Mouse (Mus musculus): Measurements from ENCODE around the gene Kcnt1. TPM values are rescaled to one million over a fixed set of nuclear protein-coding genes. Genes with fewer than 3 reads are reported as not detected.

Kcnt1 gene
- polyA plus RNA-seq, 1 experiment from 2014 or later, result 0.07 TPM

- Histone ChIP-seq H3K27ac (replicated peaks) (no peak overlapping the region), H3K4me3 (no peak overlapping the region), H3K9ac (no peak overlapping the region), H3K4me1 (peaks cover 12% of the 10 kb centered on the region), H3K9me3 (peaks cover 7% of the 10 kb centered on the region; the same call in 1 of the 2 replicates), H3K36me3 (no peaks in the 10 kb centered on the region), H3K27me3 (replicated peaks) (peaks cover 76% of the 10 kb centered on the region), H3K4me2 (no peak overlapping the region)
- ATAC-seq (ENCODE audit: extremely low read depth, insufficient number of reproducible peaks, low FRiP score, low TSS enrichment), result no peak
- WGBS, result 74% methylated on average over 2 of the region's 2 CpGs
Measured at GRCm38 (mm10) chr2:25878516-25878915, 15.0 kb downstream of the Kcnt1 start.

- H3K4me1 ChIP-seq, result peaks cover 12% of the 10 kb centered on the region
- 59% methylated on average over 4 of the region's 4 CpGs for WGBS
- no peak overlapping the region for H3K27ac ChIP-seq (replicated peaks)
- no peak for ATAC-seq (ENCODE audit: extremely low read depth, insufficient number of reproducible peaks, low FRiP score, low TSS enrichment)
- peaks cover 7% of the 10 kb centered on the region; the same call in 1 of the 2 replicates for H3K9me3 ChIP-seq
- H3K4me3 ChIP-seq, result no peak overlapping the region
- H3K27me3 ChIP-seq (replicated peaks), result peaks cover 72% of the 10 kb centered on the region
- H3K4me2 ChIP-seq, result no peak overlapping the region
- no peaks in the 10 kb centered on the region for H3K36me3 ChIP-seq
- H3K9ac ChIP-seq, result no peak overlapping the region
Measured at GRCm38 (mm10) chr2:25879061-25879460, 15.5 kb downstream of the Kcnt1 start.

- ATAC-seq (ENCODE audit: extremely low read depth, insufficient number of reproducible peaks, low FRiP score, low TSS enrichment), result no peak
- Histone ChIP-seq H3K4me2 (no peak overlapping the region), H3K9ac (no peak overlapping the region), H3K36me3 (no peaks in the 10 kb centered on the region), H3K4me1 (peaks cover 12% of the 10 kb centered on the region), H3K4me3 (no peak overlapping the region), H3K27me3 (replicated peaks) (peaks cover 52% of the 10 kb centered on the region), H3K9me3 (no peaks in the 10 kb centered on the region), H3K27ac (replicated peaks) (no peak overlapping the region)
- 32% methylated on average over 1 of the region's 1 CpGs for WGBS
Measured at GRCm38 (mm10) chr2:25882276-25882675, 18.7 kb downstream of the Kcnt1 start.

- ATAC-seq (ENCODE audit: extremely low read depth, insufficient number of reproducible peaks, low FRiP score, low TSS enrichment), result no peak
- Histone ChIP-seq H3K9me3 (no peaks in the 10 kb centered on the region), H3K27ac (replicated peaks) (no peak overlapping the region), H3K9ac (no peak overlapping the region), H3K4me3 (no peak overlapping the region), H3K4me2 (no peak overlapping the region), H3K36me3 (no peaks in the 10 kb centered on the region), H3K27me3 (replicated peaks) (peaks cover 33% of the 10 kb centered on the region), H3K4me1 (0 out of 2 replicates have a peak, but pooled peaks cover 4% of the 10 kb centered on the region)
- WGBS, result 73% methylated on average over 3 of the region's 3 CpGs
Measured at GRCm38 (mm10) chr2:25884756-25885155, 21.2 kb downstream of the Kcnt1 start.

GRCm38 (mm10) chr2:25887226-25887625 is 23.7 kb downstream of the Kcnt1 start:
- no peaks in the 10 kb centered on the region for H3K9me3 ChIP-seq
- H3K27me3 ChIP-seq (replicated peaks), result peaks cover 21% of the 10 kb centered on the region
- 0 out of 2 replicates have a peak, but pooled peaks cover 2% of the 10 kb centered on the region for H3K4me1 ChIP-seq
- ATAC-seq (ENCODE audit: extremely low read depth, insufficient number of reproducible peaks, low FRiP score, low TSS enrichment), result no peak
- no peaks in the 10 kb centered on the region for H3K36me3 ChIP-seq
- no peak overlapping the region for H3K27ac ChIP-seq (replicated peaks)
- H3K9ac ChIP-seq, result no peak overlapping the region
- no peak overlapping the region for H3K4me3 ChIP-seq
- H3K4me2 ChIP-seq, result no peak overlapping the region
- 46% methylated on average over 8 of the region's 8 CpGs for WGBS

DNA sequence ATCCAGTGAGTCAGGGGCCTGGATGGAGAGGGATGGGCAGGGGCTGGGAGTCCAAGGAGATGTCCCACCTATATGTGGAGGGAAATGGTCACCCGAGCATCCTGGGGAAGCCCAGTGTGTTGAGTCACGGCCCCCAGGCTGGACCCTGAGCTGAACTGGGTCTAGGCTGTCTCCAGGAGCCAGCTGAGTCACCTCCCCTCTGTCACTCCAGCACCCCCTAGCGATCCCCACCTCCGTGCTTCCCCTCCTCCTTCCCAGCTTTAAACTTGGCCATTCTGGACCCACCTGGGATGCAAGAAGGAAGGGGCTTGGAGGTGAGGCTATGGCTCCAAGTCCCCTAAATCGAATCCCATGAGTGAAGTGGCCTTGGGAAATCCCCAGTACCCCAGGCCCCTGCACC is 24.6 kb downstream of the Kcnt1 start:
- no peak overlapping the region for H3K27ac ChIP-seq (replicated peaks)
- peaks cover 21% of the 10 kb centered on the region for H3K27me3 ChIP-seq (replicated peaks)
- no peak overlapping the region for H3K4me2 ChIP-seq
- ATAC-seq (ENCODE audit: extremely low read depth, insufficient number of reproducible peaks, low FRiP score, low TSS enrichment), result no peak
- H3K4me3 ChIP-seq, result no peak overlapping the region
- no peaks in the 10 kb centered on the region for H3K36me3 ChIP-seq
- no peaks in the 10 kb centered on the region for H3K9me3 ChIP-seq
- no peak overlapping the region for H3K9ac ChIP-seq
- 44% methylated on average over 5 of the region's 5 CpGs for WGBS
- no peaks in the 10 kb centered on the region for H3K4me1 ChIP-seq

- WGBS, result 74% methylated on average over 7 of the region's 7 CpGs
- Histone ChIP-seq H3K27me3 (replicated peaks) (peaks cover 9% of the 10 kb centered on the region; the same call in 1 of the 2 replicates), H3K4me3 (no peak overlapping the region), H3K9ac (no peak overlapping the region), H3K27ac (replicated peaks) (no peak overlapping the region), H3K4me1 (no peaks in the 10 kb centered on the region), H3K9me3 (no peaks in the 10 kb centered on the region), H3K36me3 (no peaks in the 10 kb centered on the region), H3K4me2 (no peak overlapping the region)
- ATAC-seq (ENCODE audit: extremely low read depth, insufficient number of reproducible peaks, low FRiP score, low TSS enrichment), result no peak
Measured at GRCm38 (mm10) chr2:25892440-25892839, 28.9 kb downstream of the Kcnt1 start.

DNA sequence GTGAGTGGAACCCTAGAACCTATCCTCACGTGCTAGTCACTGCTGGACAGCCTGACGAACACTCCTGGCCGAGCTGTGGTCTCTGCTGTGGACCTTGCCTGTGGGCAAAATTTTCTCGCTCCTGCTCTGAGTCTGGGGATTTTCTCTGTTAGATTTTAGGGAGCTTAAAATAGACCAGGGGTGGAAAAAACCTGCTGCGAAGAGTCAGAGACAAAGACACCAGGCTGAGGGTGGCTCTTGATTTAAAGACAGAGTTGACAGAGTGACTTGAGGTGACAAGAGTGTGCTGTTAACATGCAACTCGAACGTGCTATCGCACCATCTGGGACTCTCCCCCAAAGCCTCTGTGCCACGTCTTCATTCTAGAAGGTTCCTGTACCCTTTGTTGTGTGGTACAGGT is 35.4 kb downstream of the Kcnt1 start:
- Histone ChIP-seq H3K4me3 (no peak overlapping the region), H3K36me3 (no peaks in the 10 kb centered on the region), H3K27ac (replicated peaks) (no peak overlapping the region), H3K27me3 (replicated peaks) (no peaks in the 10 kb centered on the region), H3K4me2 (no peak overlapping the region), H3K9me3 (no peaks in the 10 kb centered on the region), H3K4me1 (no peaks in the 10 kb centered on the region), H3K9ac (no peak overlapping the region)
- no peak for ATAC-seq (ENCODE audit: extremely low read depth, insufficient number of reproducible peaks, low FRiP score, low TSS enrichment)
- WGBS, result 56% methylated on average over 9 of the region's 9 CpGs

GRCm38 (mm10) chr2:25909872-25910271 is 46.3 kb downstream of the Kcnt1 start:
- Histone ChIP-seq H3K9ac (no peak overlapping the region), H3K9me3 (no peaks in the 10 kb centered on the region), H3K27ac (replicated peaks) (no peak overlapping the region), H3K4me3 (no peak overlapping the region), H3K27me3 (replicated peaks) (no peaks in the 10 kb centered on the region), H3K4me2 (no peak overlapping the region), H3K4me1 (no peaks in the 10 kb centered on the region), H3K36me3 (no peaks in the 10 kb centered on the region)
- ATAC-seq (ENCODE audit: extremely low read depth, insufficient number of reproducible peaks, low FRiP score, low TSS enrichment), result no peak
- WGBS, result 74% methylated on average over 12 of the region's 12 CpGs

- ATAC-seq (ENCODE audit: extremely low read depth, insufficient number of reproducible peaks, low FRiP score, low TSS enrichment), result no peak
- H3K9me3 ChIP-seq, result no peaks in the 10 kb centered on the region
- no peaks in the 10 kb centered on the region for H3K27me3 ChIP-seq (replicated peaks)
- H3K4me2 ChIP-seq, result no peak overlapping the region
- no peak overlapping the region for H3K27ac ChIP-seq (replicated peaks)
- WGBS, result 43% methylated on average over 2 of the region's 2 CpGs
- H3K9ac ChIP-seq, result no peak overlapping the region
- no peaks in the 10 kb centered on the region for H3K4me1 ChIP-seq
- no peak overlapping the region for H3K4me3 ChIP-seq
- H3K36me3 ChIP-seq, result no peaks in the 10 kb centered on the region
Measured at GRCm38 (mm10) chr2:25913247-25913646, 49.7 kb downstream of the Kcnt1 start.

DNA sequence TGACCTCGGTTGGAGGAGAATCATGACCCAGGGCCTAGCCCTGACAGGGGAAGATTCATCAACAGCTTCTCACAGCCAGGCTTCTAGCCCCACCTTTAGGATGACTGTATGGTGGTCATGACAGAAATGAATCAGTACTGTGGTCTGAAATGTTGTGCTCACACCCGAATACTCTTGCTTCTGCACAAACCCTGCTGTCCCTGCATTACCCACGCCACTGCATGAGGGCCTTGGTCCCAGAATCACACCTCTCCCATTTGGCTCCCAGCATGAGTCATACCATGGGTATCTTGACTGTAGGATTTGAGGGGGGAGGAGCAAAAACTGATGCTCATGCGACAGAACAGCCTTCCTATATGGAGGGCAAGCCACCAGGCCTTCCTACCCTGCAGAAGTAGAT is 50.7 kb downstream of the Kcnt1 start:
- ATAC-seq (ENCODE audit: extremely low read depth, insufficient number of reproducible peaks, low FRiP score, low TSS enrichment), result no peak
- Histone ChIP-seq H3K27ac (replicated peaks) (no peak overlapping the region), H3K4me2 (no peak overlapping the region), H3K27me3 (replicated peaks) (no peaks in the 10 kb centered on the region), H3K36me3 (no peaks in the 10 kb centered on the region), H3K9me3 (no peaks in the 10 kb centered on the region), H3K4me3 (no peak overlapping the region), H3K4me1 (no peaks in the 10 kb centered on the region), H3K9ac (no peak overlapping the region)
- WGBS, result 64% methylated on average over 4 of the region's 4 CpGs

- Histone ChIP-seq H3K9ac (no peak overlapping the region), H3K36me3 (no peaks in the 10 kb centered on the region), H3K4me3 (no peak overlapping the region), H3K9me3 (no peaks in the 10 kb centered on the region), H3K4me1 (no peaks in the 10 kb centered on the region), H3K4me2 (no peak overlapping the region), H3K27me3 (replicated peaks) (no peaks in the 10 kb centered on the region), H3K27ac (replicated peaks) (no peak overlapping the region)
- WGBS, result 64% methylated on average over 5 of the region's 5 CpGs
- no peak for ATAC-seq (ENCODE audit: extremely low read depth, insufficient number of reproducible peaks, low FRiP score, low TSS enrichment)
Measured at GRCm38 (mm10) chr2:25914821-25915220, 51.3 kb downstream of the Kcnt1 start.
